Mouse (Mus musculus) MEL (cell line): ENCODE results near the gene Bcas3. TPM values are rescaled to one million over a fixed set of nuclear protein-coding genes. Genes with fewer than 3 reads are reported as not detected.

Source experiments
- DNase-seq: peaks from one replicate; pipeline ENCODE4 v3.0.0; 2011; ENCODE audit warnings: low read depth, low spot score
- H3K27ac ChIP-seq: 2 replicates; pipeline ENCODE4 v1.5.1; 2012; ENCODE audit warnings: low read depth, mild to moderate bottlenecking, control low read depth, low read length, moderate library complexity; ENCODE audit not compliant: control insufficient read depth
- H3K27me3 ChIP-seq, 2 experiments: fragments of 150-350 bp in 1 of 2; sonication (generic) in 1 of 2; 2 replicates each; pipeline ENCODE4 v1.6.1; 2012; ENCODE audit warnings: low read length in 2 of 2, mild to moderate bottlenecking in 2 of 2, improper control_type of control experiment in 1 of 2, moderate library complexity in 1 of 2; ENCODE audit not compliant: insufficient read depth in 2 of 2, control insufficient read depth in 1 of 2
- H3K36me3 ChIP-seq, 2 experiments: 2 replicates each; pipeline ENCODE4 v1.6.1; 2012 to 2014; ENCODE audit warnings: low read length in 2 of 2, improper control_type of control experiment in 1 of 2, inconsistent platforms in 1 of 2, mild to moderate bottlenecking in 1 of 2; ENCODE audit not compliant: insufficient read depth in 2 of 2, control insufficient read depth in 1 of 2
- H3K4me1 ChIP-seq, 2 experiments: fragments of 150-350 bp in 1 of 2; sonication (generic) in 1 of 2; 2 replicates each; pipeline ENCODE4 v1.6.1; 2012; ENCODE audit warnings: low read length in 2 of 2, improper control_type of control experiment in 1 of 2, mild to moderate bottlenecking in 1 of 2; ENCODE audit not compliant: insufficient read depth in 2 of 2, control insufficient read depth in 1 of 2
- H3K4me3 ChIP-seq, 2 experiments: fragments of 150-350 bp in 1 of 2; sonication (generic) in 1 of 2; 2 replicates each; pipeline ENCODE4 v1.5.1; 2012; ENCODE audit warnings: low read depth in 2 of 2, low read length in 2 of 2, mild to moderate bottlenecking in 2 of 2, moderate library complexity in 2 of 2, control low read depth in 1 of 2, improper control_type of control experiment in 1 of 2; ENCODE audit not compliant: control insufficient read depth in 1 of 2, insufficient read depth in 1 of 2
- H3K79me2 ChIP-seq: 2 replicates; pipeline ENCODE4 v1.6.1; 2012; ENCODE audit warnings: mild to moderate bottlenecking, low read length, moderate library complexity; ENCODE audit not compliant: control insufficient read depth, poor library complexity, insufficient read depth
- H3K9ac ChIP-seq: 2 replicates; pipeline ENCODE4 v1.6.1; 2012; ENCODE audit warnings: low read depth, mild to moderate bottlenecking, control low read depth, low read length, moderate library complexity; ENCODE audit not compliant: control insufficient read depth, poor library complexity, severe bottlenecking
- H3K9me3 ChIP-seq: fragments of 150-350 bp; sonication (generic); replicated peaks from 2 replicates; pipeline ENCODE4 v1.6.1; 2012; ENCODE audit warnings: mild to moderate bottlenecking, low read length, improper control_type of control experiment, moderate library complexity; ENCODE audit not compliant: insufficient read depth
- CHD1 ChIP-seq: IDR thresholded peaks from 2 replicates; pipeline ENCODE4 v1.6.1; 2012; ENCODE audit warnings: low read depth, mild to moderate bottlenecking, inconsistent platforms, low read length, improper control_type of control experiment
- ETS1 ChIP-seq: IDR thresholded peaks from 2 replicates; pipeline ENCODE4 v1.6.1; 2012; ENCODE audit warnings: low read depth, mild to moderate bottlenecking, inconsistent platforms, low read length, improper control_type of control experiment, moderate library complexity
- GABPA ChIP-seq: IDR thresholded peaks from 2 replicates; pipeline ENCODE4 v1.6.1; 2012; ENCODE audit warnings: low read depth, mild to moderate bottlenecking, inconsistent platforms, low read length, improper control_type of control experiment, moderate library complexity
- GATA1 ChIP-seq: IDR thresholded peaks from 2 replicates; pipeline ENCODE4 v1.6.1; 2011; ENCODE audit warnings: low read depth, low read length, improper control_type of control experiment
- KAT2A ChIP-seq: conservative IDR thresholded peaks from 2 replicates; pipeline ENCODE4 v1.6.1; 2012; ENCODE audit warnings: low read depth, low read length, improper control_type of control experiment, inconsistent platforms
- MAFK ChIP-seq: IDR thresholded peaks from 2 replicates; pipeline ENCODE4 v1.6.1; 2011; ENCODE audit warnings: low read depth, mild to moderate bottlenecking, low read length, improper control_type of control experiment, borderline replicate concordance
- MAZ ChIP-seq: IDR thresholded peaks from 2 replicates; pipeline ENCODE4 v1.6.1; 2012; ENCODE audit warnings: low read depth, mild to moderate bottlenecking, inconsistent platforms, low read length, improper control_type of control experiment
- MEF2A ChIP-seq: IDR thresholded peaks from 2 replicates; pipeline ENCODE4 v1.6.1; 2014; ENCODE audit warnings: low read depth, mild to moderate bottlenecking, inconsistent platforms, low read length, improper control_type of control experiment; ENCODE audit not compliant: poor library complexity, insufficient replicate concordance, severe bottlenecking; ENCODE audit errors: extremely low read depth
- MXI1 ChIP-seq: IDR thresholded peaks from 2 replicates; pipeline ENCODE4 v1.6.1; 2011; ENCODE audit warnings: mild to moderate bottlenecking, low read depth, low read length, improper control_type of control experiment
- NELFE ChIP-seq: IDR thresholded peaks from 2 replicates; pipeline ENCODE4 v1.6.1; 2011; ENCODE audit warnings: low read depth, low read length, improper control_type of control experiment
- NRF1 ChIP-seq: IDR thresholded peaks from 2 replicates; pipeline ENCODE4 v1.6.1; 2014; ENCODE audit warnings: low read depth, mild to moderate bottlenecking, inconsistent platforms, low read length, improper control_type of control experiment, moderate library complexity; ENCODE audit not compliant: poor library complexity, insufficient read depth, severe bottlenecking
- POLR2A ChIP-seq, 2 experiments: IDR thresholded peaks; 2 replicates each; pipeline ENCODE4 v1.6.1; 2011 to 2012; ENCODE audit warnings: low read length in 2 of 2, mild to moderate bottlenecking in 2 of 2, control low read depth in 1 of 2, improper control_type of control experiment in 1 of 2, low read depth in 1 of 2, moderate library complexity in 1 of 2; ENCODE audit not compliant: control insufficient read depth in 1 of 2, insufficient read depth in 1 of 2, poor library complexity in 1 of 2
- POLR2AphosphoS2 ChIP-seq: IDR thresholded peaks from 2 replicates; pipeline ENCODE4 v1.6.1; 2011; ENCODE audit warnings: low read length, improper control_type of control experiment
- POLR2AphosphoS5 ChIP-seq: IDR thresholded peaks from 2 replicates; pipeline ENCODE4 v1.6.1; 2012; ENCODE audit warnings: low read depth, borderline replicate concordance, mild to moderate bottlenecking, inconsistent platforms, low read length, moderate library complexity, mixed read lengths
- RCOR1 ChIP-seq: IDR thresholded peaks from 2 replicates; pipeline ENCODE4 v1.6.1; 2012; ENCODE audit warnings: low read depth, mild to moderate bottlenecking, inconsistent platforms, low read length, improper control_type of control experiment
- TAL1 ChIP-seq: IDR thresholded peaks from 2 replicates; pipeline ENCODE4 v1.6.1; 2012; ENCODE audit warnings: mild to moderate bottlenecking, inconsistent platforms, low read length, moderate library complexity, mixed read lengths
- TCF12 ChIP-seq: IDR thresholded peaks from 2 replicates; pipeline ENCODE4 v1.6.1; 2014; ENCODE audit warnings: low read depth, mild to moderate bottlenecking, inconsistent platforms, low read length, improper control_type of control experiment, moderate library complexity
- UBTF ChIP-seq: IDR thresholded peaks from 2 replicates; pipeline ENCODE4 v1.6.1; 2012; ENCODE audit warnings: low read depth, mild to moderate bottlenecking, inconsistent platforms, low read length, improper control_type of control experiment, moderate library complexity, borderline replicate concordance; ENCODE audit not compliant: insufficient read depth
- USF1 ChIP-seq: IDR thresholded peaks from 2 replicates; pipeline ENCODE4 v1.6.1; 2014; ENCODE audit warnings: low read depth, mild to moderate bottlenecking, inconsistent platforms, low read length, improper control_type of control experiment, moderate library complexity
- ZC3H11A ChIP-seq: IDR thresholded peaks from 2 replicates; pipeline ENCODE4 v1.6.1; 2012; ENCODE audit warnings: low read depth, mild to moderate bottlenecking, inconsistent platforms, low read length, improper control_type of control experiment
- ZKSCAN1 ChIP-seq: IDR thresholded peaks from 2 replicates; pipeline ENCODE4 v1.6.1; 2012; ENCODE audit warnings: low read depth, mild to moderate bottlenecking, inconsistent platforms, low read length, improper control_type of control experiment, moderate library complexity
- ZMIZ1 ChIP-seq: IDR thresholded peaks from 2 replicates; pipeline ENCODE4 v1.6.1; 2012; ENCODE audit warnings: low read depth, mild to moderate bottlenecking, inconsistent platforms, low read length, improper control_type of control experiment, moderate library complexity
- polyA plus RNA-seq, 2 experiments: library from polyadenylated mRNA; stranded (reverse) in 1 of 2; unstranded in 1 of 2; fragments of >175 nt in 1 of 2; fragments of >200 nt in 1 of 2; gene quantifications; 2 replicates each; pipeline versions ENCODE4 v1.2.1 to v1.2.4; 2012; ENCODE audit warnings: low replicate concordance in 2 of 2, low read depth in 1 of 2; ENCODE audit not compliant: insufficient read length in 2 of 2, insufficient read depth in 1 of 2, missing spikeins in 1 of 2
- total RNA-seq: library from RNA; depleted of rRNA; stranded (reverse); fragments of 300-350 nt; gene quantifications from 2 replicates; pipeline ENCODE4 v1.2.3, GENCODE M21; 2012

Bcas3 gene
- total and polyA plus RNA-seq, 3 experiments, result 8.6 to 14.7 TPM; not detected in 1

DNA sequence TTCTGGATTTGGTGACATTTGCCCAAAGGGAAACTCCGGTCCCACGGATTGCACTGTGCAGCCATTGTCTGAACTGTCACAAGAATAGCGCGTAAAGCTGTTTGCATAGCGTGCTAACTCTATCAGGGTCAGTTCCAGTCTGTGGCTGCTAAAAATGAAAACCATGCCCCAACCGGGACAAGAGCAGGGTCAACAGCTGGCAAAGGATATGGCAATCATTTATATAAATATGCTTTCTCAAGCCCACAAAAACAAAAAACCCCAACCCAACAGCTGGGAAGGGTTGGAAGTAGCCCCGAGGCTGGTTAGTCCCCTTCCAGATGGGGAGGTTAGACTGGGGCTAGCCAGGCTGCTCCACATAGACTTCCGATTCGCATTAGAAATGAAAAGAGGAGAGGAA lies 314.8 kb downstream of the Bcas3 start:
- Histone ChIP-seq H3K9ac (no peak overlapping the region), H3K9me3 (no peaks in the 10 kb centered on the region), H3K36me3 (no peaks in the 10 kb centered on the region; a peak in 1 of 4 replicates), H3K27ac (no peak overlapping the region), H3K4me3 (no peak overlapping the region), H3K79me2 (no peaks in the 10 kb centered on the region), H3K4me1 (peaks cover 2 to 9% of the 10 kb centered on the region in 2 experiments; a peak in 2 of 4 replicates), H3K27me3 (no peaks in the 10 kb centered on the region)
- DNase-seq, result no peak
- TF ChIP-seq CHD1 (no peak), MAZ (no peak), GABPA (no peak), POLR2A (IDR thresholded peaks at IDR 0.05; ENCODE audit: control insufficient read depth in 1 of 2, insufficient read depth in 1 of 2, low read depth in 1 of 2, low read length in 2 of 2, poor library complexity in 1 of 2) (no peak), MAFK (no peak), USF1 (no peak), ZC3H11A (no peak), TCF12 (no peak), KAT2A (no peak), UBTF (no peak), NELFE (no peak), TAL1 (no peak), RCOR1 (no peak), GATA1 (no peak), ZKSCAN1 (no peak), ZMIZ1 (no peak), MEF2A (no peak), NRF1 (no peak), ETS1 (no peak)

- peaks cover 2 to 9% of the 10 kb centered on the region in 2 experiments; a peak in 2 of 4 replicates for H3K4me1 ChIP-seq
- no peak for DNase-seq
- no peak overlapping the region for H3K27ac ChIP-seq
- no peaks in the 10 kb centered on the region for H3K9me3 ChIP-seq
- no peaks in the 10 kb centered on the region for H3K79me2 ChIP-seq
- no peak overlapping the region for H3K4me3 ChIP-seq
- H3K9ac ChIP-seq, result no peak overlapping the region
- no peaks in the 10 kb centered on the region for H3K27me3 ChIP-seq
- TF ChIP-seq POLR2AphosphoS5 (no peak), POLR2AphosphoS2 (no peak), POLR2A (IDR thresholded peaks at IDR 0.05; ENCODE audit: control insufficient read depth in 1 of 2, insufficient read depth in 1 of 2, low read depth in 1 of 2, low read length in 2 of 2, poor library complexity in 1 of 2) (no peak), MXI1 (no peak), USF1 (no peak)
- H3K36me3 ChIP-seq, result no peaks in the 10 kb centered on the region; a peak in 1 of 4 replicates
Observed at GRCm38 (mm10) chr11:85672881-85673475, 320.0 kb downstream of the Bcas3 start.
